Mouse (Mus musculus): Measurements from ENCODE around the gene Clstn2.

DNA sequence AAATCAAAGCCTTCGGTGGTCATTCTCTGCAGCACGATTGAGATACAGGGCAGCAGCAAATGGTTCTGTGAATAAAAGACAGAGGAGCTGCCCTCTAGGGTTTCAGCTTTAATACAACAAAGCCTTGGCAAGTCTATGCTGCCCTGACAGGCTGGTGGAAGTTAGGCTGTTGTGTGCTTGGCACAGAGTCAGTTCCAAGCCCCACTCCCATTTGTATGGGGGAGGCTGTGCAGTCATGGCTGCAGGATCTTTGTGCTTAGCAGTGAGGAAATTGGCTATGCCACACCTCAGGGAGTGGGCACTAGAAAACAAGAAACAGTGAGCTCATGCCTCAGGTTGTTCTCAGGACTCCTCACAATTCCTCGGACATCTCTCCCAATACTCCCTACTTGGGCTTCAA, 384.6 kb downstream of the Clstn2 start:
- TF ChIP-seq CTCF (IDR thresholded peaks at IDR 0.05; ENCODE audit: low read depth, low read length) (no peak), POLR2A (IDR thresholded peaks at IDR 0.05; ENCODE audit: extremely low read depth, insufficient read depth, low read length) (no peak)

Data from liver, adult 2 months (tissue).